Mouse (Mus musculus) testis, postnatal 10 days (tissue): ENCODE results near the gene Map3k12.

Experiments
- DNase-seq: peaks from one replicate; pipeline ENCODE4 v3.0.0; 2021; ENCODE audit warnings: low spot score

Gene Map3k12

GRCm38 (mm10) chr15:102503447-102503846 lies 13.4 kb downstream of the Map3k12 start, which contains the start of gene Gm10337:
Gene Gm10337 (plus strand): TSS chr15:102503722.
- peak; percentile 35 for DNase-seq

- peak; percentile 39 for DNase-seq
Observed at GRCm38 (mm10) chr15:102502254-102502840, 14.5 kb downstream of the Map3k12 start.

GRCm38 (mm10) chr15:102501084-102501814 lies 15.6 kb downstream of the Map3k12 start:
- peak; percentile 45 for DNase-seq

GRCm38 (mm10) chr15:102500479-102500878 lies 16.4 kb downstream of the Map3k12 start:
- DNase-seq: peak; percentile 26

GRCm38 (mm10) chr15:102499851-102500250 lies 17.0 kb downstream of the Map3k12 start:
- peak; percentile 31 for DNase-seq

GRCm38 (mm10) chr15:102499370-102499769 lies 17.5 kb downstream of the Map3k12 start:
- peak; percentile 42 for DNase-seq

GRCm38 (mm10) chr15:102498322-102498721 lies 18.5 kb downstream of the Map3k12 start:
- DNase-seq: no peak

- no peak for DNase-seq
Observed at GRCm38 (mm10) chr15:102487664-102488063, 29.2 kb downstream of the Map3k12 start.

- DNase-seq: no peak
Observed at GRCm38 (mm10) chr15:102485853-102486252, 31.0 kb downstream of the Map3k12 start.

- DNase-seq: no peak
Observed at GRCm38 (mm10) chr15:102483136-102483535, 33.7 kb downstream of the Map3k12 start.

- DNase-seq: no peak
Observed at GRCm38 (mm10) chr15:102474520-102474919, 42.3 kb downstream of the Map3k12 start.

GRCm38 (mm10) chr15:102473246-102473645 lies 43.6 kb downstream of the Map3k12 start:
- no peak for DNase-seq

GRCm38 (mm10) chr15:102471727-102472126 lies 45.1 kb downstream of the Map3k12 start:
- DNase-seq: no peak

- no peak for DNase-seq
Observed at GRCm38 (mm10) chr15:102471295-102471645, 45.6 kb downstream of the Map3k12 start.

GRCm38 (mm10) chr15:102470605-102471294 lies 46.1 kb downstream of the Map3k12 start:
- peak; percentile 91 for DNase-seq

- peak; percentile 94 for DNase-seq
Observed at GRCm38 (mm10) chr15:102470183-102470604, 46.7 kb downstream of the Map3k12 start, which contains the start of gene Pcbp2. Gene Pcbp2 (plus strand): TSS chr15:102470539.

- no peak for DNase-seq
Observed at GRCm38 (mm10) chr15:102468675-102469370, 48.0 kb downstream of the Map3k12 start.

GRCm38 (mm10) chr15:102463666-102464065 lies 53.2 kb downstream of the Map3k12 start:
- DNase-seq: no peak

GRCm38 (mm10) chr15:102461430-102462075 lies 55.3 kb downstream of the Map3k12 start:
- DNase-seq: no peak

- no peak for DNase-seq
Observed at GRCm38 (mm10) chr15:102460971-102461370, 55.9 kb downstream of the Map3k12 start.

GRCm38 (mm10) chr15:102460409-102460808 lies 56.5 kb downstream of the Map3k12 start:
- DNase-seq: no peak

GRCm38 (mm10) chr15:102459847-102460246 lies 57.0 kb downstream of the Map3k12 start:
- DNase-seq: no peak
